Mouse (Mus musculus) G1E (cell line): Measurements from ENCODE around the gene Cbln3. TPM values are rescaled to one million over a fixed set of nuclear protein-coding genes. Genes with fewer than 3 reads are reported as not detected.

ENCODE experiments used
- ATAC-seq: 2 replicates; pipeline ENCODE4 v1.8.0; 2016; ENCODE audit warnings: mild to moderate bottlenecking; ENCODE audit not compliant: insufficient number of reproducible peaks, poor library complexity, low FRiP score, severe bottlenecking; ENCODE audit errors: extremely low read depth
- DNase-seq: peaks from one replicate; pipeline ENCODE4 v3.0.0; 2012; ENCODE audit warnings: low spot score
- H3K27me3 ChIP-seq: 2 replicates; pipeline ENCODE4 v1.6.1; 2012; ENCODE audit warnings: mild to moderate bottlenecking, low read length, inconsistent platforms; ENCODE audit not compliant: insufficient read depth
- H3K36me3 ChIP-seq: replicated peaks from 2 replicates; pipeline ENCODE3; 2012; ENCODE audit warnings: mild to moderate bottlenecking, inconsistent platforms
- H3K4me1 ChIP-seq: 2 replicates; pipeline ENCODE4 v1.6.1; 2012; ENCODE audit warnings: low read depth, low read length, inconsistent platforms, mixed read lengths; ENCODE audit not compliant: insufficient read depth
- H3K4me3 ChIP-seq: 2 replicates; pipeline ENCODE4 v1.5.1; 2012; ENCODE audit warnings: low read depth, mild to moderate bottlenecking, inconsistent platforms, low read length, moderate library complexity, mixed read lengths
- H3K9me3 ChIP-seq: replicated peaks from 2 replicates; pipeline ENCODE4 v1.6.1; 2012; ENCODE audit warnings: inconsistent platforms
- CTCF ChIP-seq: IDR thresholded peaks from 2 replicates; pipeline ENCODE4 v1.5.1; 2012; ENCODE audit warnings: low read depth, low read length, inconsistent platforms, mixed read lengths
- GATA1 ChIP-seq: IDR thresholded peaks from 2 replicates; pipeline ENCODE4 v1.6.1; 2012; ENCODE audit warnings: borderline replicate concordance, low read length, inconsistent platforms, mixed read lengths
- GATA2 ChIP-seq: IDR thresholded peaks from 2 replicates; pipeline ENCODE4 v1.6.1; 2012; ENCODE audit warnings: low read depth, low read length, inconsistent platforms, borderline replicate concordance
- POLR2AphosphoS5 ChIP-seq: IDR thresholded peaks from 2 replicates; pipeline ENCODE4 v1.6.1; 2012; ENCODE audit warnings: low read depth, low read length, inconsistent platforms; ENCODE audit not compliant: insufficient replicate concordance
- TAL1 ChIP-seq: conservative IDR thresholded peaks from 2 replicates; pipeline ENCODE4 v1.6.1; 2012; ENCODE audit warnings: low read depth, low read length, inconsistent platforms, mixed read lengths
- polyA plus RNA-seq: library from polyadenylated mRNA; stranded (reverse); fragments of >175 nt; gene quantifications from 2 replicates; pipeline ENCODE4 v1.2.3, GENCODE M21; 2012
- total RNA-seq, 2 experiments: library from RNA; stranded (forward) in 1 of 2; stranded (reverse) in 1 of 2; fragments of 200-1000 nt in 1 of 2; fragments of >200 nt in 1 of 2; fragmentation: Nextera tagmentation in 1 of 2; gene quantifications; 2 replicates each; pipeline ENCODE4 v1.2.3; 2014 to 2017

The Cbln3 gene
- total and polyA plus RNA-seq, 3 experiments = 0.35 to 0.66 (median 0.53) TPM

GRCm38 (mm10) chr14:55913406-55913805, 29.2 kb upstream of the Cbln3 start:
- no peak overlapping the region for H3K4me3 ChIP-seq
- TF ChIP-seq GATA2 (no peak), CTCF (no peak), GATA1 (no peak), TAL1 (no peak), POLR2AphosphoS5 (no peak)
- H3K9me3 ChIP-seq = no peaks in the 10 kb centered on the region
- H3K36me3 ChIP-seq = no peaks in the 10 kb centered on the region
- DNase-seq (no peak), ATAC-seq (no peak)
- peaks cover 3% of the 10 kb centered on the region; the same call in 1 of the 2 replicates for H3K27me3 ChIP-seq
- peaks cover 11% of the 10 kb centered on the region for H3K4me1 ChIP-seq

- no peak for DNase-seq
- no peaks in the 10 kb centered on the region for H3K9me3 ChIP-seq
- no peak for ATAC-seq
- no peaks in the 10 kb centered on the region for H3K36me3 ChIP-seq
- no peak overlapping the region for H3K4me3 ChIP-seq
- H3K27me3 ChIP-seq = peaks cover 19% of the 10 kb centered on the region
- H3K4me1 ChIP-seq = peaks cover 23% of the 10 kb centered on the region
- TF ChIP-seq GATA1 = no peak
- no peak for TF ChIP-seq TAL1
- no peak for TF ChIP-seq CTCF
- no peak for TF ChIP-seq POLR2AphosphoS5
- no peak for TF ChIP-seq GATA2
These were observed 21.3 kb upstream of the Cbln3 start for GRCm38 (mm10) chr14:55905518-55905917.

- Histone ChIP-seq H3K4me3 (no peak overlapping the region), H3K36me3 (peaks cover 49% of the 10 kb centered on the region), H3K9me3 (no peaks in the 10 kb centered on the region), H3K4me1 (peaks cover 40% of the 10 kb centered on the region), H3K27me3 (peaks cover 3% of the 10 kb centered on the region; the same call in 1 of the 2 replicates)
- TF ChIP-seq POLR2AphosphoS5 (no peak), CTCF (no peak), GATA1 (no peak)
- DNase-seq (no peak), ATAC-seq (no peak)
These were observed 16.2 kb upstream of the Cbln3 start for GRCm38 (mm10) chr14:55900414-55900755.

- DNase-seq (no peak), ATAC-seq (no peak)
These were observed 15.7 kb upstream of the Cbln3 start, which contains the start of gene Sdr39u1 for GRCm38 (mm10) chr14:55899701-55900413. Gene Sdr39u1 (minus strand): TSS chr14:55900293.

GRCm38 (mm10) chr14:55898947-55899346, 14.8 kb upstream of the Cbln3 start:
- TF ChIP-seq GATA1 = no peak
- TF ChIP-seq CTCF = no peak
- no peak for TF ChIP-seq POLR2AphosphoS5
- TF ChIP-seq TAL1 = no peak
- no peak for TF ChIP-seq GATA2
- H3K4me1 ChIP-seq = peaks cover 39% of the 10 kb centered on the region
- peaks cover 63% of the 10 kb centered on the region for H3K36me3 ChIP-seq
- H3K9me3 ChIP-seq = no peaks in the 10 kb centered on the region
- DNase-seq (no peak), ATAC-seq (no peak)
- no peak overlapping the region for H3K4me3 ChIP-seq
- no peaks in the 10 kb centered on the region; the same call in 1 of the 2 replicates for H3K27me3 ChIP-seq

More at GRCm38 (mm10) chr14:55899701-55900413, 15.7 kb upstream of the Cbln3 start, which contains the start of gene Sdr39u1:
- TF ChIP-seq TAL1 (no peak), CTCF (no peak), GATA1 (no peak), GATA2 (no peak), POLR2AphosphoS5 (no peak)
- Histone ChIP-seq H3K36me3 (peaks cover 54% of the 10 kb centered on the region), H3K9me3 (no peaks in the 10 kb centered on the region), H3K4me1 (peaks cover 40% of the 10 kb centered on the region), H3K4me3 (no peak within 1 kb of the TSS), H3K27me3 (peaks cover 3% of the 10 kb centered on the region; the same call in 1 of the 2 replicates)

GRCm38 (mm10) chr14:55897671-55898070, 13.5 kb upstream of the Cbln3 start:
- TF ChIP-seq GATA1 = no peak
- no peak for TF ChIP-seq TAL1
- TF ChIP-seq POLR2AphosphoS5 = no peak
- no peak for TF ChIP-seq CTCF
- no peak for TF ChIP-seq GATA2
- no peaks in the 10 kb centered on the region for H3K9me3 ChIP-seq
- no peak for ATAC-seq
- H3K36me3 ChIP-seq = peaks cover 74% of the 10 kb centered on the region
- DNase-seq = no peak
- peaks cover 34% of the 10 kb centered on the region for H3K4me1 ChIP-seq
- no peak overlapping the region for H3K4me3 ChIP-seq
- H3K27me3 ChIP-seq = no peaks in the 10 kb centered on the region
